28 mouse cellular contexts compared by ENCODE assay signal in the genomic region with DNA sequence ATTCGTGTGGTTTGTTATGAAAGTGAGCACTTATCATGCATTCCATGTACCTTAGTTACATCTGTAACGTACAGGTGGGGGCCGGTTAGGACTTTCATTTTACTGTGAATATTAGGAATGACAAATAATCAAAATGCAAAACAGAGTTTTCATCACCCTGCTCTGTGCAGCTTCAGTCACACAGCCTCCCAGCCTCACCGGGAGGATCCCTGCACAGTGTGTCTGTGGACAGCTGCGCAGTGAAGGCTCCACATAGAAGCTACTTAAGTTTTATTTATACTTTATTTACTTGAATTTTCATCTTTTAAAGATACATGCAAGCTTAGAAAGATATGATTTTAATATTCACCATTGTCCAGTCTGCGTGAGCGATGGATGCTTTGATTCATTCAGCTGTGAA. TPM values are rescaled to one million over a fixed set of nuclear protein-coding genes. Genes with fewer than 3 reads are reported as not detected.
"Had no signal": no experiment of that assay in that cellular context is flagged by ENCODE, and none has a peak within 500 bp of the region (broad histone marks: within the 10 kb centered on the region; RNA-seq: fewer than 3 reads in every experiment).

No protein-coding gene starts in this region.

- ATAC-seq: hindbrain, postnatal 0 days; intestine, embryonic 16.5 days; liver, embryonic 12.5 days had no signal

- H3K4me1 ChIP-seq: heart, embryonic 13.5 days; heart, embryonic 15.5 days; hindbrain, embryonic 13.5 days; hindbrain, embryonic 15.5 days; kidney, embryonic 15.5 days; limb, embryonic 13.5 days; limb, embryonic 15.5 days; liver, embryonic 12.5 days had no signal

- H3K9ac ChIP-seq: heart, embryonic 13.5 days; heart, embryonic 15.5 days; hindbrain, embryonic 13.5 days; hindbrain, embryonic 15.5 days; kidney, embryonic 15.5 days; limb, embryonic 13.5 days; limb, embryonic 15.5 days; liver, embryonic 12.5 days; liver, embryonic 14.5 days had no signal

- DNase-seq: gastrocnemius, postnatal 14 days; gastrocnemius, postnatal 36 days; heart, adult 11 months; heart, adult 2 months; heart, postnatal 14 days; heart, postnatal 36 days; kidney, adult 11 months; kidney, adult 2 months; kidney, adult 9 months; kidney, postnatal 14 days; kidney, postnatal 36 days; layer of hippocampus, adult 9-11 months; layer of hippocampus, postnatal 36 days; left cerebral cortex, postnatal 4 days had no signal

- H3K36me3 ChIP-seq: heart, embryonic 15.5 days had no signal

- H3K27me3 ChIP-seq: heart, embryonic 13.5 days; heart, embryonic 15.5 days; hindbrain, embryonic 13.5 days; hindbrain, embryonic 15.5 days; kidney, embryonic 15.5 days; limb, embryonic 13.5 days; limb, embryonic 15.5 days; liver, embryonic 12.5 days had no signal

- H3K27ac ChIP-seq: heart, adult 2 months; heart, embryonic 13.5 days; heart, embryonic 15.5 days; hindbrain, embryonic 13.5 days; hindbrain, embryonic 15.5 days; hindbrain, postnatal 0 days; kidney, embryonic 15.5 days; kidney, postnatal 0 days; limb, embryonic 13.5 days; limb, embryonic 15.5 days; liver, embryonic 12.5 days; liver, embryonic 14.5 days had no signal

- H3K4me3 ChIP-seq: heart, adult 2 months; heart, embryonic 13.5 days; heart, embryonic 15.5 days; hindbrain, embryonic 13.5 days; hindbrain, embryonic 15.5 days; kidney, embryonic 15.5 days; limb, embryonic 13.5 days; limb, embryonic 15.5 days; liver, embryonic 12.5 days had no signal

- H3K4me2 ChIP-seq: heart, embryonic 11.5 days; heart, embryonic 13.5 days; heart, embryonic 15.5 days; hindbrain, embryonic 13.5 days; hindbrain, embryonic 15.5 days; kidney, embryonic 15.5 days; limb, embryonic 13.5 days; limb, embryonic 15.5 days; liver, embryonic 12.5 days had no signal

- H3K9me3 ChIP-seq: heart, embryonic 13.5 days; heart, embryonic 15.5 days; hindbrain, embryonic 13.5 days; hindbrain, embryonic 15.5 days; kidney, embryonic 15.5 days; limb, embryonic 13.5 days; limb, embryonic 15.5 days; liver, embryonic 12.5 days had no signal

RNA-seq across cellular contexts. Expression of gene Clca2, which starts 51.8 kb away (rescaled TPM):
- polyA plus RNA-seq: hindbrain, embryonic 15.5 days; hindbrain, postnatal 0 days; liver, adult 2 months; liver, embryonic 12.5 days; liver, embryonic 14.5 days had no signal
